Mouse (Mus musculus): ENCODE measurements around the gene Icam4. TPM values are rescaled to one million over a fixed set of nuclear protein-coding genes. Genes with fewer than 3 reads are reported as not detected.

The Icam4 gene
- total and polyA plus RNA-seq, 3 experiments: 0.96 to 2.9 (median 1.1) TPM

DNA sequence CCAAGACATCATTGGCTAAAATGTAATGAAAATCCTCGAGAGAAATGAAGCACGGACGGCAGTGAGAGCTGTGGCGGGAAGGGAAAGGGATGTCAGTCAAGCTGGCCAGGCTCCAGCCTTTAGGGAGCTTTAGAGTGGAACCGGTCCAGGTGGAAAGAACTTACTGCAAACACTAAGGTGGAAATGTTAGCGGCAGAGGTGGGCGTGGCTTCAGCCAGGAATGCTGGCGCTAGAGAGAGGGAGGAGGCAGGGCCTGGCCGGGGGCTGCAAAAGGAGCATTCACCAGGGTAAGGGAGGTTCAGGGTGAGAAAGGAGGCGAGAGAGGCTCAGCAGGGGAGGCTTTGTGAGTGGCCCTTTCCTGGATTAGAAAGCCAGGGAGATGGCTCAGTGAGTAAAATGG is 38.3 kb upstream of the Icam4 start:
- TF ChIP-seq ELF1 (IDR thresholded peaks at IDR 0.05; ENCODE audit: low read depth, low read length) (no peak), NELFE (IDR thresholded peaks at IDR 0.05; ENCODE audit: low read depth, low read length) (no peak), TBP (conservative IDR thresholded peaks at IDR 0.05; ENCODE audit: low read depth, low read length) (no peak), POLR2AphosphoS2 (IDR thresholded peaks at IDR 0.05; ENCODE audit: low read depth, low read length) (no peak), MAZ (IDR thresholded peaks at IDR 0.05; ENCODE audit: low read depth, low read length) (no peak), NRF1 (IDR thresholded peaks at IDR 0.05; ENCODE audit: low read depth, low read length) (no peak), ZMIZ1 (IDR thresholded peaks at IDR 0.05; ENCODE audit: low read depth, low read length) (no peak), MAFK (IDR thresholded peaks at IDR 0.05; ENCODE audit: insufficient replicate concordance, low read length) (no peak), ZKSCAN1 (IDR thresholded peaks at IDR 0.05; ENCODE audit: borderline replicate concordance, low read depth, low read length) (no peak), JUND (conservative IDR thresholded peaks at IDR 0.05; ENCODE audit: low read depth, low read length) (no peak), BHLHE40 (IDR thresholded peaks at IDR 0.05; ENCODE audit: low read depth, low read length) (no peak), IRF4 (IDR thresholded peaks at IDR 0.05; ENCODE audit: low read depth, low read length) (no peak), MXI1 (IDR thresholded peaks at IDR 0.05; ENCODE audit: low read depth, low read length) (no peak), KAT2A (IDR thresholded peaks at IDR 0.05; ENCODE audit: insufficient replicate concordance, low read length) (no peak), E2F4 (IDR thresholded peaks at IDR 0.05; ENCODE audit: insufficient replicate concordance, low read depth, low read length) (no peak), PAX5 (IDR thresholded peaks at IDR 0.05; ENCODE audit: low read length) (no peak)
- no peaks in the 10 kb centered on the region for H3K9me3 ChIP-seq (replicated peaks; ENCODE audit: low read length)
- DNase-seq (ENCODE audit: extremely low read depth): no peak
- H3K4me2 ChIP-seq (ENCODE audit: insufficient read depth, low read depth, poor library complexity, severe bottlenecking): no peak overlapping the region
- H3K27ac ChIP-seq (ENCODE audit: insufficient read depth, low read depth): no peak overlapping the region
- dilution Hi-C loops (cut with MboI; ENCODE audit: extremely low pct_ligation_motif_present, extremely low pct_unique_long_range_greater_than_20kb, low sequenced_read_pairs): no loop called here
- in situ Hi-C loops (cut with MboI; ENCODE audit: low pct_ligation_motif_present, low pct_unique_long_range_greater_than_20kb, low sequenced_read_pairs): no loop called here
- H3K9ac ChIP-seq (ENCODE audit: insufficient read depth, low read depth): no peak overlapping the region
- H3K36me3 ChIP-seq (replicated peaks in 1 of 2; ENCODE audit: control insufficient read depth in 1 of 2, insufficient read depth in 1 of 2, low read length in 1 of 2): no peaks in the 10 kb centered on the region
- H3K27me3 ChIP-seq (replicated peaks): no peaks in the 10 kb centered on the region
- no peaks in the 10 kb centered on the region for H3K79me2 ChIP-seq (replicated peaks; ENCODE audit: control insufficient read depth, extremely low read depth, insufficient read depth, poor library complexity, severe bottlenecking)
- H3K4me3 ChIP-seq (replicated peaks in 1 of 3; ENCODE audit: low read depth in 2 of 3, low read length in 2 of 3, poor library complexity in 1 of 3): no peak overlapping the region
- peaks cover 5 to 39% of the 10 kb centered on the region in 2 experiments; a peak in 3 of 4 replicates for H3K4me1 ChIP-seq (ENCODE audit: control insufficient read depth in 1 of 2, insufficient read depth in 2 of 2)

DNA sequence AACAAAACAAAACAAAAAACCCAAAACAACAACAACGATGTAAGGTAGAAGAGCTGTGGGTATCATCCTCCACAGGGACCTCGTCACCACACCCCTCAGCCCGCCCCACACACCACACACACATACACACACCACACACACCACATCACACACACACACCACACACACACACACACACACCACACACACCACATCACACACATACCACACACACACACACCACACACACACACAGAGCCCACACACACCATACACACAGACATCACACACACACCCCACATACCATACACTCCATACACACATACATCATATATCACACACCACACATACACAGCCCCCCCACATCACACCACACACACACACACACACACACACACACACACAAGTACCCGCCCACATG is 37.6 kb upstream of the Icam4 start:
- no peaks in the 10 kb centered on the region for H3K79me2 ChIP-seq (replicated peaks; ENCODE audit: control insufficient read depth, extremely low read depth, insufficient read depth, poor library complexity, severe bottlenecking)
- no peaks in the 10 kb centered on the region for H3K36me3 ChIP-seq (replicated peaks in 1 of 2; ENCODE audit: control insufficient read depth in 1 of 2, insufficient read depth in 1 of 2, low read length in 1 of 2)
- DNase-seq (ENCODE audit: extremely low read depth): no peak
- peaks cover 5 to 39% of the 10 kb centered on the region in 2 experiments; a peak in 3 of 4 replicates for H3K4me1 ChIP-seq (ENCODE audit: control insufficient read depth in 1 of 2, insufficient read depth in 2 of 2)
- TF ChIP-seq MEF2A (IDR thresholded peaks at IDR 0.05; ENCODE audit: borderline replicate concordance, low read depth, low read length): no peak
- H3K27ac ChIP-seq (ENCODE audit: insufficient read depth, low read depth): no peak overlapping the region
- no peak overlapping the region for H3K9ac ChIP-seq (ENCODE audit: insufficient read depth, low read depth)
- dilution Hi-C loops (cut with MboI; ENCODE audit: extremely low pct_ligation_motif_present, extremely low pct_unique_long_range_greater_than_20kb, low sequenced_read_pairs): no loop called here
- H3K4me2 ChIP-seq (ENCODE audit: insufficient read depth, low read depth, poor library complexity, severe bottlenecking): no peak overlapping the region
- no peaks in the 10 kb centered on the region for H3K9me3 ChIP-seq (replicated peaks; ENCODE audit: low read length)
- no peaks in the 10 kb centered on the region for H3K27me3 ChIP-seq (replicated peaks)
- in situ Hi-C loops (cut with MboI; ENCODE audit: low pct_ligation_motif_present, low pct_unique_long_range_greater_than_20kb, low sequenced_read_pairs): no loop called here
- no peak overlapping the region for H3K4me3 ChIP-seq (replicated peaks in 1 of 3; ENCODE audit: low read depth in 2 of 3, low read length in 2 of 3, poor library complexity in 1 of 3)

Data from CH12.LX (cell line).